Mouse (Mus musculus) ES-E14 (cell line): ENCODE results near the gene Flt3l. TPM values are rescaled to one million over a fixed set of nuclear protein-coding genes. Genes with fewer than 3 reads are reported as not detected.

Experiments used
- DNase-seq: peaks from one replicate; pipeline ENCODE4 v3.0.0-alpha.2; 2013; ENCODE audit warnings: low read depth, low spot score
- H3K27ac ChIP-seq: 2 replicates; pipeline ENCODE4 v1.5.1; 2012; ENCODE audit warnings: low read depth, mild to moderate bottlenecking, low read length, moderate library complexity, mixed read lengths; ENCODE audit not compliant: poor library complexity, insufficient read depth, severe bottlenecking
- H3K36me3 ChIP-seq: 2 replicates; pipeline ENCODE4 v1.6.1; 2012; ENCODE audit warnings: mild to moderate bottlenecking, low read length, moderate library complexity, mixed read lengths; ENCODE audit not compliant: control insufficient read depth, poor library complexity, insufficient read depth, severe bottlenecking
- H3K4me1 ChIP-seq, 2 experiments: fragments of 150-350 bp in 1 of 2; sonication (generic) in 1 of 2; 2 replicates each; pipeline ENCODE4 v1.6.1; 2012; ENCODE audit warnings: low read length in 2 of 2, mild to moderate bottlenecking in 1 of 2, mixed read lengths in 1 of 2; ENCODE audit not compliant: control insufficient read depth in 2 of 2, insufficient read depth in 2 of 2, poor library complexity in 1 of 2
- H3K4me3 ChIP-seq, 2 experiments: fragments of 150-350 bp in 1 of 2; sonication (generic) in 1 of 2; 2 replicates each; pipeline ENCODE4 v1.5.1; 2012; ENCODE audit warnings: low read length in 2 of 2, low read depth in 1 of 2, mild to moderate bottlenecking in 1 of 2, mixed read lengths in 1 of 2; ENCODE audit not compliant: insufficient read depth in 1 of 2, poor library complexity in 1 of 2, severe bottlenecking in 1 of 2
- H3K9ac ChIP-seq: 2 replicates; pipeline ENCODE4 v1.6.1; 2012; ENCODE audit warnings: low read depth, mild to moderate bottlenecking, low read length, mixed read lengths; ENCODE audit not compliant: poor library complexity, insufficient read depth, severe bottlenecking
- H3K9me3 ChIP-seq: fragments of 150-350 bp; sonication (generic); 2 replicates; pipeline ENCODE4 v1.6.1; 2012; ENCODE audit warnings: low read depth, mild to moderate bottlenecking, low read length; ENCODE audit not compliant: control insufficient read depth, insufficient read depth
- CHD2 ChIP-seq: IDR thresholded peaks from 2 replicates; pipeline ENCODE4 v1.6.1; 2014; ENCODE audit warnings: mild to moderate bottlenecking, low read depth, low read length, inconsistent platforms
- HCFC1 ChIP-seq: IDR thresholded peaks from 2 replicates; pipeline ENCODE4 v1.6.1; 2012; ENCODE audit warnings: low read length, inconsistent platforms, borderline replicate concordance; ENCODE audit not compliant: insufficient read depth
- MAFK ChIP-seq: IDR thresholded peaks from 2 replicates; pipeline ENCODE4 v1.6.1; 2014; ENCODE audit warnings: mild to moderate bottlenecking, low read depth, low read length, inconsistent platforms; ENCODE audit not compliant: insufficient read depth
- ZC3H11A ChIP-seq: IDR thresholded peaks from 2 replicates; pipeline ENCODE4 v1.6.1; 2012; ENCODE audit warnings: low read depth, mild to moderate bottlenecking, inconsistent platforms, low read length, borderline replicate concordance
- ZNF384 ChIP-seq: IDR thresholded peaks from 2 replicates; pipeline ENCODE4 v1.6.1; 2012; ENCODE audit warnings: low read depth, low read length, inconsistent platforms
- in situ Hi-C, 2 experiments: fragments of 600-800 bp; cut with MboI; formaldehyde crosslinking; loops; one replicate each; pipeline ENCODE4 v1.15.1; 2025; ENCODE audit warnings: low sequenced_read_pairs in 2 of 2, inconsistent platforms in 1 of 2; ENCODE audit not compliant: unreplicated experiment in 2 of 2
- total RNA-seq: library from RNA; depleted of rRNA; stranded (reverse); fragments of 300-350 nt; gene quantifications from 2 replicates; pipeline ENCODE4 v1.2.3, GENCODE M21; 2012

The Flt3l gene
- total RNA-seq, 1 experiment = 1.8 TPM

DNA sequence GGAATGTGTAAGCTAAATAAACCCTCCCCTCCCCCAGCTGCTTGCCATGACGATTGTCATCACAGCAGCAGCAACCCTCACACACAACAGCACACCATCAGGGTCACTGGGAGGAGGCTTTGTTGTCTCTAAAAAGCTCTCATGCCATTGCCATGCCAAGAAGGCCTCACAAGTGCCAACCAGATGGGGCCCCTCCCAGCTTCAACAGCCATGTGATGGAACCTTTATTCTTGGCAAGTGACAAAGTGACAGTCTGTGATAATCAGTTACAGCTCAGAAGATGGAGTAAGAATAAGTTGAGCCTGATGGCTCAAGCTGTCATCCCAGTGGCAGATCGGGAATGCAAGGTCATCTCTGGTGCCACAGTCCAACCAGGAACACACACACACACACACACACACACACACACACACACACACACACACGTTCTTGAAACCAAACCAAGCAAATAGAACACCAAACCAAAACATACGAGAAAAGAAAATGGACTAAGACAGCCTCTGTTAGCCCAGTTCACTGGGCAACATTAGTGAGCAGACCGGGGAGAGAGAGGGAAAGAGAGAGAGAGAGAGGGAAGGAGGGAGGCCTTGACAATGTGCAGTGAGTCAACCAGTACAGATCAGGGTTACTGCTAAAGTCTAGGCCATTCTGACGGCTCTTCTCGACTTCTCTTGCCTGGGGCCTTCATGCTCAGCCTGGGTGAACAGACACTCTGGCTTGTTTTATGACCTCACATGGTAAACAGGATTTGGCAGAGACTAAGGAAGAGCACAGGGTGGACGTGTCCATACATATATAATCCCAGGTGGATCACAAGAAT, 3.9 kb upstream of the Flt3l start:
- DNase-seq = no peak
- H3K27ac ChIP-seq = no peak overlapping the region
- H3K9me3 ChIP-seq = no peaks in the 10 kb centered on the region
- TF ChIP-seq MAFK = no peak
- TF ChIP-seq ZC3H11A = no peak
- no peak for TF ChIP-seq CHD2
- TF ChIP-seq HCFC1 = no peak
- no peak for TF ChIP-seq ZNF384
- no peak overlapping the region for H3K9ac ChIP-seq
- H3K4me3 ChIP-seq = no peak overlapping the region
- peaks cover 0 to 9% of the 10 kb centered on the region in 2 experiments; a peak in 1 of 4 replicates for H3K4me1 ChIP-seq
- in situ Hi-C loops = no loop called here
- peaks cover 24% of the 10 kb centered on the region for H3K36me3 ChIP-seq

DNA sequence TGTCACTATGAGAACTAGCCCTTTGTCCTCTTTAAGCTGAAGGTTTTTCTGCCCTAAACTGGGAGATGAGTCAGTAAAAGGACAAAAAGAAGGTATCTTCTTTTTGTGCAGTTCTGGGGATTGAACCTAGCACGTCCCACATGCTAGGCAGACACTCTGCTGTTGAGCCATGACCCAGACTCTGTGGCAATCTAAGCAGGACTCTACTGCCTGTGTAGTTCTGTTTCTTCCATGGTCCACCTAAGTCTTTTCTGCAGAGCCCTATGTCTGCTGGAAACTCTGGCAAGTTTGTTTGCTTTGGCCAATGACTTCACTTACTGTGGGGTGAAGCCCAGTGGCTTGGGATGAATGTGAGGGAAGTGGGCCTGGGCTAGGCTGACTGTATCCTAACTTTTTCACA, 2.2 kb upstream of the Flt3l start:
- DNase-seq = no peak
- Histone ChIP-seq H3K4me1 (peaks cover 0 to 11% of the 10 kb centered on the region in 2 experiments; a peak in 1 of 4 replicates), H3K9ac (no peak overlapping the region), H3K4me3 (no peak overlapping the region), H3K9me3 (no peaks in the 10 kb centered on the region), H3K36me3 (peaks cover 19% of the 10 kb centered on the region), H3K27ac (no peak overlapping the region)
- in situ Hi-C loops = no loop called here
- no peak for TF ChIP-seq HCFC1
- TF ChIP-seq CHD2 = no peak
- TF ChIP-seq MAFK = no peak
- no peak for TF ChIP-seq ZNF384
- no peak for TF ChIP-seq ZC3H11A

DNA sequence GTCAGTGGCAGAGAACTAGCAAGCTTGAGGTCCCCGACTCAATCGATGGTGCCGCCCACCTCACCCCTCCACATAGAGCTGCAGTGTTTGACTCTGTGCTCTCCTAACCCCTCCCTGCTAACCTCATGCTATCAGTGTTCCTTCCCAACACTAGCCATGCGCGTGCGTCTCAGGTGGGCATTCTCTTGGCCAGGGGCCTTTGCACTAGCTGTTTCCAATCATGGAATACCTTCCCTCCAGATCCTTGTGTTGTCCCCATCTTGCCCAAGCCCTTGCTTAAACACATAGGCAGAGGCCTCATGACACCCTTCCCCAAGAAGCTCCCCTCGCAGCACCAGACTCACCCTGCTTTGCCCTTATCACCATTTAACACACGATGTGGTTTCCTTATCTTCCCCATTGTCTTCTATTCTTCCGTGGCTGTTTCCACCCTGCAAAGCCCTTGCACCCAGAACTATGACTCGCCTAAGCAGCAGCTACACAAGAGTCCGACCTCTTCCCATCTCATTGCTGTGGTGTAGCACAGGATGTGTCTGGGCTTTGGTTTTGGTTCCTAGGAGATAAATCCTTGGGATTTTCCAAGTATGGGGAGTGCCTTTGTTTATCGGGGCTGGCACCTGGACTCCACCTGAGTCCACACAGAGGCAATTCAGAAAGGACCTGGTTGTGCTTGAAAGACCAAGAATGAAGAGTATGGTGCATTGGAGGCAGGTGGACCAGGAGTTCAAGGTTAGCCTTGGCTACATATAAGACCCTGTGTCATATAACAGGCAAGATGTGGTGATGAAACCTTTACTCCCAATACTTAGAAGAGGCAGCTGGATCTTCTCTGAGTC, 1.2 kb upstream of the Flt3l start:
- in situ Hi-C loops = no loop called here
- H3K36me3 ChIP-seq = peaks cover 10% of the 10 kb centered on the region
- no peak overlapping the region for H3K9ac ChIP-seq
- H3K4me1 ChIP-seq = peaks cover 0 to 11% of the 10 kb centered on the region in 2 experiments; a peak in 1 of 4 replicates
- TF ChIP-seq CHD2 (no peak), MAFK (no peak), HCFC1 (no peak), ZNF384 (no peak), ZC3H11A (no peak)
- no peak overlapping the region for H3K4me3 ChIP-seq
- no peak for DNase-seq
- H3K27ac ChIP-seq = no peak overlapping the region
- H3K9me3 ChIP-seq = no peaks in the 10 kb centered on the region

DNA sequence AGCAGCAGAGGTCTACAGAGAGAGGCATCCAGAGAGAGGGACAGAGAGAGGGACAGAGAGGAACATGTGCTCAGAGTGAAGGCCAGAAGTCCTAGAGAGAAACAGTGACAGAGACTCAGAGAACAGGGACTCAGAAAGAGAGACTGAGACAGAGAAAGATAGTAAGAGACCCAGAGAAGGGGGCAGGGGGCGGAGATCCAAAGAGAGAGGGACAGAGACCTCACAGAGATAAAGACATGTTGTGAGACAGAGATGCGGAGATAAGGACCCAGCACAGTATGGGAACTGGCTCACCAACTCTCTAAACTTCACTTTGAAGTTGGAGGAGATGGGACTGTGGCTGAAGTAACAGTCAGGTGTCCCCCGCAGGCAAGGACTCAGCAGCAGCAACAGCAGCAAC, 862 bp downstream of the Flt3l start:
- Histone ChIP-seq H3K27ac (no peak overlapping the region), H3K36me3 (no peaks in the 10 kb centered on the region), H3K9ac (no peak overlapping the region), H3K9me3 (no peaks in the 10 kb centered on the region), H3K4me3 (no peak overlapping the region), H3K4me1 (peaks cover 0 to 20% of the 10 kb centered on the region in 2 experiments; a peak in 1 of 4 replicates)
- TF ChIP-seq HCFC1 (no peak), ZC3H11A (no peak), CHD2 (no peak), ZNF384 (no peak), MAFK (no peak)
- no peak for DNase-seq
- in situ Hi-C loops = no loop called here
